Mouse (Mus musculus) ovary, postnatal 14 days (tissue): ENCODE measurements around the gene Abca13.

ENCODE experiments used
- DNase-seq: peaks from one replicate; pipeline ENCODE4 v3.0.0; 2022; ENCODE audit warnings: low spot score

Gene Abca13

GRCm38 (mm10) chr11:9684952-9685351 lies 493.2 kb downstream of the Abca13 start:
- no peak for DNase-seq

GRCm38 (mm10) chr11:9705190-9705589 lies 513.4 kb downstream of the Abca13 start:
- no peak for DNase-seq

- DNase-seq: no peak
These were observed 536.2 kb downstream of the Abca13 start for GRCm38 (mm10) chr11:9727810-9728490.

GRCm38 (mm10) chr11:9731300-9731699 lies 539.6 kb downstream of the Abca13 start:
- no peak for DNase-seq
